Mouse (Mus musculus): ENCODE measurements at regions not wholly inside any gene's neighbourhood (a gene's known extent, or its start where the extent isn't known, plus 50 kb on each side); places are given as distances from the start of the nearest gene placed in this dataset.

DNA sequence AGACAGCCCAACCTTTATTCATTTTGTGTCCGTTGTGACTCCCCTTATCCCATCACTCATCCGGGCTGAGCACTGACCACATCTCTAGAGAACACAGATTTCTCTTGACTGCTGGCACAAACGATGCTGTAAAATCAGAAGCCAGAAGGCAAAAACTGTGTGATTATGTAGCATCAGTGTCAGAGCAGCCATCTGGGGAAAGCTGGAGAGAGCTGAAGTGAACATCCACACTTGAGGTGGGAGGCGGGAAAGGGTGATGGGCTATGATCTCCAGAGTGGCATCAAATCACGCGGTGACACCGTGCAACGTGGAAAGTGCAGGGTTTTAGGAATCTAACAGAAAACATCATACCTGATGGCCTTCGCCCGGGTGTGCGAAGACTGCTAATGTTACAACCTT is 175.9 kb downstream of the Parm1 start:
- TF ChIP-seq GATA1 (IDR thresholded peaks at IDR 0.05; ENCODE audit: low read length) = no peak

DNA sequence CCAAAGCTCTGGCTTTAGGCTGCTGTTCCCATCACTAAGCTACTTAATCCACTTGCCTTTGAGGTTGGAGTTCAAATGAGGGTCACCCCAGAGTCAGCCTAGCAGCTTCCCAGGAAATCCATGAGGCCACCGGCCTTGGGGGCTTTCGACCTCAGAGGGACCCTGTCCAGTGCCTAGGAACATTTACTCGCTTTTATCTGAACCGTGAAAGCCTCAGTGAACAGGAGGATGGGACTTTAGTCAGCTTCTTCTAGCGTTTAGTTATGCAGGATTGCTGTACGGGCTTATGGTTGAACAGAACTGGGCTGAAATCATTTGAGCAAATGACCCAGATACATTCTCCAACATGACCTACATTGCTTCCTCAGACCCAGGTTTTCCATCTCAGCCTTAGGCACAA is 174.9 kb downstream of the Parm1 start:
- TF ChIP-seq GATA1 (IDR thresholded peaks at IDR 0.05; ENCODE audit: low read length) = no peak

DNA sequence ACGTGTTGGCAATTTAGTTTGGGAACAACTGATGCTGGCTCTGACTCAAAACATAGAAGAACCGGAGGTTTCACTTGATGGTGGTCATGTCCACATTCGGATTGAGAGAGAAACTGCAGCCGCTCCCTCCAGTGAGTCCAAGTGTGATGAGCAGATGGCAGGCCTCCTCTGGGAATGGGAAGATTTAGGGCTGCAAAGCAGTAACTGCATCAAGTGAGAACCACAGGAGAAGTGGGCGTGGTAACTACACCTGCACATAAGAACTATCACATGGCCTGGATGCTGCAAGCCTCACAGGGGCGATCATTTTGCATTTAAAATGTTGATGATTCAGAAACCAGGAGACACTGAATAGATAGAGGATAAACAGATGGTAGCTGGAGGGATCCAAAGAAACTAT is 161.3 kb downstream of the Parm1 start:
- TF ChIP-seq GATA1 (IDR thresholded peaks at IDR 0.05; ENCODE audit: low read length) = no peak

Data from G1E-ER4 (cell line).